Comparison of ENCODE assay signal across 29 mouse cellular contexts in the genomic region with DNA sequence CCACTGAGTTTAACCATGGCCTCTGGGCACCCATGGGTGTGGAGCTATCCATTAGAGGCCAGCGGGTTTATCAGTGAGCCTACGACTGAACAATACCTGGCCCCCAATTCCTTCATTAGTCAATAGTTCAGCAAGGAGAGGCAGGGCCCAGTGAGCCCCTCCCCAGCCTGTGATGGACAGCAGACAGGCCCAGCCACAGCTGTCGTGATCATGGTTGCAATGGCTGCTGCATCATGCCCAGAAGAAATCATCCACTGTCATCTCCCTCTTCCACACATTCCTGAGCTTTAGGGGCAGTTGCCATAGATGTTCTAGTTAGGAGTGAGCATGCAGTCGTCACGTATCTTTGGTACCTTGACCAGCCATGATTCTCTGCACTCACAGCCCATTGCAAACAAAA. TPM values are rescaled to one million over a fixed set of nuclear protein-coding genes. Genes with fewer than 3 reads are reported as not detected.
A peak's percentile ranks its signal among the peaks of the same experiment; 100 is the strongest.
DNase-seq lines count a peak whose midpoint lies in the region; ATAC-seq and TF ChIP-seq lines count a peak whose summit lies in the region.
"Had no signal": no experiment of that assay in that cellular context is flagged by ENCODE, and none has a peak within 500 bp of the region (broad histone marks: within the 10 kb centered on the region; RNA-seq: fewer than 3 reads in every experiment).

No protein-coding gene starts in this region.

- H3K79me2 ChIP-seq in heart, adult 2 months (replicated peaks; ENCODE audit: control insufficient read depth, insufficient read depth, low read length): no peaks in the 10 kb centered on the region

- H3K4me1 ChIP-seq in heart, embryonic 11.5 days (ENCODE audit: control insufficient read depth, insufficient read depth, low read length): peaks cover 7% of the 10 kb centered on the region; the same call in 1 of the 2 replicates
- peaks cover 9 to 15% of the 10 kb centered on the region in 2 experiments for H3K4me1 ChIP-seq in heart, embryonic 14.5 days (ENCODE audit: control insufficient read depth in 2 of 2, insufficient read depth in 2 of 2, low read length in 2 of 2)
- peaks cover 11% of the 10 kb centered on the region for H3K4me1 ChIP-seq in heart, postnatal 0 days (ENCODE audit: control insufficient read depth, insufficient read depth)
- no peaks in the 10 kb centered on the region; the same call in 1 of the 2 replicates for H3K4me1 ChIP-seq in heart, adult 2 months (ENCODE audit: control insufficient read depth, insufficient read depth, low read length)
- H3K4me1 ChIP-seq: embryonic facial prominence, embryonic 12.5 days; embryonic facial prominence, embryonic 15.5 days; hindbrain, embryonic 12.5 days; hindbrain, embryonic 15.5 days had no signal

- H3K27me3 ChIP-seq in heart, embryonic 11.5 days (ENCODE audit: control insufficient read depth, insufficient read depth, low read length): no peaks in the 10 kb centered on the region
- no peaks in the 10 kb centered on the region for H3K27me3 ChIP-seq in heart, embryonic 14.5 days (ENCODE audit: control insufficient read depth, insufficient read depth, low read length)
- H3K27me3 ChIP-seq in heart, postnatal 0 days (ENCODE audit: control insufficient read depth, insufficient read depth, low read length): no peaks in the 10 kb centered on the region
- H3K27me3 ChIP-seq in heart, adult 2 months (ENCODE audit: control insufficient read depth, insufficient read depth, low read length): no peaks in the 10 kb centered on the region
- H3K27me3 ChIP-seq: embryonic facial prominence, embryonic 12.5 days; embryonic facial prominence, embryonic 15.5 days; hindbrain, embryonic 12.5 days; hindbrain, embryonic 15.5 days had no signal

- no peak for TF ChIP-seq CTCF in heart, postnatal 0 days (IDR thresholded peaks at IDR 0.05; ENCODE audit: low read depth)
- TF ChIP-seq CTCF in heart, adult 2 months (IDR thresholded peaks at IDR 0.05): no peak

- H3K36me3 ChIP-seq in heart, embryonic 11.5 days (ENCODE audit: control insufficient read depth, insufficient read depth, low read length): peaks cover 9% of the 10 kb centered on the region
- H3K36me3 ChIP-seq in heart, embryonic 14.5 days (ENCODE audit: control insufficient read depth, insufficient read depth, low read length): peaks cover 35% of the 10 kb centered on the region
- H3K36me3 ChIP-seq in heart, postnatal 0 days (replicated peaks; ENCODE audit: control insufficient read depth, insufficient read depth, low read length): peaks cover 29% of the 10 kb centered on the region
- H3K36me3 ChIP-seq in heart, adult 2 months (ENCODE audit: control insufficient read depth, insufficient read depth, low read length): no peaks in the 10 kb centered on the region

- no peaks in the 10 kb centered on the region for H3K9me3 ChIP-seq in heart, embryonic 11.5 days (replicated peaks; ENCODE audit: control insufficient read depth, low read length)
- H3K9me3 ChIP-seq in heart, embryonic 14.5 days (ENCODE audit: control insufficient read depth, low read length): no peaks in the 10 kb centered on the region
- H3K9me3 ChIP-seq in heart, postnatal 0 days (replicated peaks; ENCODE audit: control insufficient read depth, low read length): no peaks in the 10 kb centered on the region
- H3K9me3 ChIP-seq: embryonic facial prominence, embryonic 12.5 days; embryonic facial prominence, embryonic 15.5 days; hindbrain, embryonic 12.5 days; hindbrain, embryonic 15.5 days had no signal

- H3K4me3 ChIP-seq in heart, embryonic 11.5 days (ENCODE audit: low read depth, low read length): no peak overlapping the region
- H3K4me3 ChIP-seq in heart, embryonic 14.5 days (ENCODE audit: control insufficient read depth in 1 of 2, insufficient read depth in 1 of 2, low read depth in 1 of 2, low read length in 2 of 2): no peak overlapping the region
- H3K4me3 ChIP-seq in heart, postnatal 0 days (ENCODE audit: low read depth, low read length): no peak overlapping the region
- no peak overlapping the region for H3K4me3 ChIP-seq in heart, adult 2 months
- H3K4me3 ChIP-seq: embryonic facial prominence, embryonic 12.5 days; embryonic facial prominence, embryonic 15.5 days; hindbrain, embryonic 12.5 days; hindbrain, embryonic 15.5 days had no signal

- H3K9ac ChIP-seq in heart, embryonic 11.5 days (ENCODE audit: low read depth, low read length): no peak overlapping the region
- no peak overlapping the region for H3K9ac ChIP-seq in heart, embryonic 14.5 days (ENCODE audit: low read length)
- H3K9ac ChIP-seq in heart, postnatal 0 days (replicated peaks; ENCODE audit: low read depth, low read length): no peak overlapping the region
- H3K9ac ChIP-seq in heart, adult 2 months (ENCODE audit: low read depth, low read length): no peak overlapping the region
- H3K9ac ChIP-seq: embryonic facial prominence, embryonic 12.5 days; embryonic facial prominence, embryonic 15.5 days; forebrain, postnatal 0 days; hindbrain, embryonic 12.5 days; hindbrain, embryonic 15.5 days had no signal

- intact Hi-C loops in heart, adult 2 months (cut with DNase I): no loop called here

- H3K4me2 ChIP-seq in heart, embryonic 11.5 days: no peak overlapping the region
- peak overlapping the region; percentile 38 for H3K4me2 ChIP-seq in heart, embryonic 14.5 days (ENCODE audit: low read length)
- no peak overlapping the region for H3K4me2 ChIP-seq in heart, postnatal 0 days (ENCODE audit: low read depth, low read length)
- H3K4me2 ChIP-seq: embryonic facial prominence, embryonic 12.5 days; embryonic facial prominence, embryonic 15.5 days; hindbrain, embryonic 12.5 days; hindbrain, embryonic 15.5 days had no signal

- DNase-seq in heart, adult 11 months: no peak
- no peak for DNase-seq in heart, adult 18-20 months
- no peak for DNase-seq in heart, postnatal 0 days (ENCODE audit: low spot score)
- no peak for DNase-seq in heart, adult 2 months
- DNase-seq: adrenal gland, adult 2 months; adrenal gland, postnatal 14 days; cerebellum, adult 11 months; cerebellum, adult 2 months; cerebellum, adult 9-11 months; cerebellum, postnatal 25 days; forebrain, postnatal 0 days; gastrocnemius, postnatal 25 days; kidney, adult 2 months had no signal

- peak overlapping the region; percentile 46; the same call in 1 of the 2 replicates for H3K27ac ChIP-seq in heart, embryonic 11.5 days (ENCODE audit: low read depth, low read length)
- peak overlapping the region; percentile 35 to 67 for H3K27ac ChIP-seq in heart, embryonic 14.5 days (replicated peaks in 1 of 2; ENCODE audit: control insufficient read depth in 1 of 2, insufficient read depth in 1 of 2, low read depth in 2 of 2, low read length in 2 of 2)
- H3K27ac ChIP-seq in heart, postnatal 0 days (ENCODE audit: low read depth): peak overlapping the region; percentile 52
- H3K27ac ChIP-seq in heart, adult 2 months: no peak overlapping the region
- H3K27ac ChIP-seq: embryonic facial prominence, embryonic 12.5 days; embryonic facial prominence, embryonic 15.5 days; hindbrain, embryonic 12.5 days; hindbrain, embryonic 15.5 days had no signal

- TF ChIP-seq POLR2A in heart, adult 2 months (IDR thresholded peaks at IDR 0.05; ENCODE audit: insufficient read depth, low read depth, low read length): no peak

- TF ChIP-seq EP300 in heart, postnatal 0 days (IDR thresholded peaks at IDR 0.05; ENCODE audit: low read depth): no peak
- TF ChIP-seq EP300 in heart, adult 2 months (IDR thresholded peaks at IDR 0.05; ENCODE audit: insufficient read depth, low read depth, low read length): no peak

- 66% methylated on average over 5 of the region's 5 CpGs for WGBS in heart, embryonic 11.5 days (ENCODE audit: insufficient replicate concordance)
- 44% methylated on average over 5 of the region's 5 CpGs for WGBS in heart, embryonic 14.5 days
- WGBS in heart, postnatal 0 days: 52% methylated on average over 5 of the region's 5 CpGs
- WGBS in heart, adult 2 months: 76% methylated on average over 5 of the region's 5 CpGs

- no peak for ATAC-seq in heart, embryonic 11.5 days (replicated peaks; ENCODE audit: insufficient number of reproducible peaks, low FRiP score, low TSS enrichment)
- ATAC-seq in heart, embryonic 14.5 days (ENCODE audit: insufficient number of reproducible peaks, insufficient read depth, low FRiP score, low read depth): no peak
- ATAC-seq in heart, postnatal 0 days (ENCODE audit: insufficient read depth, low read depth): peak; percentile 14; the same call in 1 of the 2 replicates
- ATAC-seq: CD4-positive, CD25-positive, alpha-beta regulatory T cell, adult 4 months; forebrain, embryonic 14.5 days; forebrain, postnatal 0 days; intestine, postnatal 0 days had no signal

RNA-seq across cellular contexts. Expression of a gene that starts 20.9 kb away (rescaled TPM):
- polyA plus RNA-seq in heart, embryonic 11.5 days (2014; fragmentation: Nextera tagmentation; extraction: Ambion mirVana): 82.4 and 96.1 TPM in 2 replicates
- polyA plus RNA-seq in heart, embryonic 14.5 days (2014; fragmentation: Nextera tagmentation; extraction: Ambion mirVana): 100 and 103 TPM in 2 replicates
- 10 to 100 TPM; 53.2 to 62.1 TPM for total RNA-seq in heart, adult 18-20 months (2021)
- 65.2 and 75.5 TPM in 2 replicates for total RNA-seq in heart, postnatal 0 days (2014; rRNA removed; ENCODE audit: low replicate concordance)
- polyA plus RNA-seq in heart, postnatal 0 days (2015; fragmentation: Nextera tagmentation; extraction: Ambion mirVana): 116 and 122 TPM in 2 replicates
- 10 to 100 TPM; 47.9 to 49.4 TPM for total RNA-seq in heart, adult 2 months (2021)
- polyA plus RNA-seq in heart, adult 2 months (2012; rRNA removed): 23.6 and 72.3 TPM in 2 replicates

RNA-seq across cellular contexts. Expression of a gene that starts 56.2 kb away (rescaled TPM):
- polyA plus RNA-seq in heart, embryonic 11.5 days (2014; fragmentation: Nextera tagmentation; extraction: Ambion mirVana): 0.11 TPM in 1 of 2 replicates, not detected in the other
- 0.11 TPM in 1 of 2 replicates, not detected in the other for polyA plus RNA-seq in heart, embryonic 14.5 days (2014; fragmentation: Nextera tagmentation; extraction: Ambion mirVana)
- total RNA-seq in heart, adult 18-20 months (2021): under 1 TPM; 0.35 to 0.49 TPM
- total RNA-seq in heart, postnatal 0 days (2014; rRNA removed; ENCODE audit: low replicate concordance): 0.27 TPM in 1 of 2 replicates, not detected in the other
- polyA plus RNA-seq in heart, postnatal 0 days (2015; fragmentation: Nextera tagmentation; extraction: Ambion mirVana): 0.07 and 0.11 TPM in 2 replicates
- under 1 TPM; 0.25 to 0.47 TPM for total RNA-seq in heart, adult 2 months (2021)
- polyA plus RNA-seq in heart, adult 2 months (2012; rRNA removed): 0.66 and 1.2 TPM in 2 replicates
- total RNA-seq: adrenal gland, adult 2 months; adrenal gland, postnatal 14 days; common myeloid progenitor, adult 5-6 weeks; forebrain, postnatal 0 days; granulocyte monocyte progenitor cell, adult 5-6 weeks; hematopoietic stem cell, adult 5-6 weeks had no signal
- polyA plus RNA-seq: adrenal gland, adult 2 months; C2C12; CD4-positive, CD25-positive, alpha-beta regulatory T cell, adult 4 months; forebrain, embryonic 11.5 days; forebrain, embryonic 14.5 days; forebrain, postnatal 0 days; hindbrain, embryonic 12.5 days; intestine, embryonic 14.5 days; intestine, postnatal 0 days; kidney, adult 2 months; kidney, embryonic 14.5 days had no signal
